Mouse (Mus musculus) lung, postnatal 0 days (tissue): ENCODE results near the gene Gpatch8. TPM values are rescaled to one million over a fixed set of nuclear protein-coding genes. Genes with fewer than 3 reads are reported as not detected.
A peak's percentile ranks its signal among the peaks of the same experiment; 100 is the strongest.

Experiments used
- ATAC-seq: fragments of 200-750 bp; cut with Nextera tagmentation; 2 replicates; pipeline ENCODE4 v1.8.0; 2017; ENCODE audit warnings: moderate library complexity
- DNase-seq: peaks from one replicate; pipeline ENCODE4 v3.0.0-alpha.2; 2016; ENCODE audit warnings: low spot score
- H3K27ac ChIP-seq: fragments of 300-500 bp; sonication (generic); 2 replicates; pipeline ENCODE4 v1.5.1; 2014; ENCODE audit warnings: antibody characterized with exemption, mild to moderate bottlenecking, low read length, mixed read lengths
- H3K27me3 ChIP-seq: fragments of 300-500 bp; sonication (generic); replicated peaks from 2 replicates; pipeline ENCODE4 v1.6.1; 2014; ENCODE audit warnings: low read length, mixed read lengths; ENCODE audit not compliant: insufficient read depth
- H3K36me3 ChIP-seq: fragments of 300-500 bp; sonication (generic); 2 replicates; pipeline ENCODE4 v1.6.1; 2014; ENCODE audit warnings: low read length, mixed read lengths; ENCODE audit not compliant: insufficient read depth
- H3K4me1 ChIP-seq: fragments of 300-500 bp; sonication (generic); 2 replicates; pipeline ENCODE4 v1.6.1; 2014; ENCODE audit warnings: antibody characterized with exemption, low read depth, low read length, mixed read lengths; ENCODE audit not compliant: insufficient read depth
- H3K4me2 ChIP-seq: fragments of 300-500 bp; sonication (generic); replicated peaks from 2 replicates; pipeline ENCODE4 v1.6.1; 2014; ENCODE audit warnings: low read depth, mild to moderate bottlenecking, low read length, moderate library complexity, mixed read lengths
- H3K4me3 ChIP-seq: fragments of 300-500 bp; sonication (generic); 2 replicates; pipeline ENCODE4 v1.5.1; 2014; ENCODE audit warnings: low read depth, low read length
- H3K9ac ChIP-seq: fragments of 300-500 bp; sonication (generic); replicated peaks from 2 replicates; pipeline ENCODE4 v1.6.1; 2014; ENCODE audit warnings: low read depth, mild to moderate bottlenecking
- H3K9me3 ChIP-seq: fragments of 300-500 bp; sonication (generic); 2 replicates; pipeline ENCODE4 v1.6.1; 2016; ENCODE audit warnings: low read length, mixed read lengths
- CTCF ChIP-seq: IDR thresholded peaks from 2 replicates; pipeline ENCODE4 v1.5.1; 2016; ENCODE audit warnings: antibody characterized with exemption, mild to moderate bottlenecking
- EP300 ChIP-seq: IDR thresholded peaks from 2 replicates; pipeline ENCODE4 v1.6.1; 2016; ENCODE audit warnings: antibody characterized with exemption, mild to moderate bottlenecking, control low read depth
- WGBS: fragments of 180-500 bp; shearing (Covaris S2); extraction: QIAGEN DNeasy Blood & Tissue Kit; methylation state at CpG from one replicate; pipeline ENCODE4 v1.1.7; 2014; 5-methylcytosine and 5-hydroxymethylcytosine counted together
- polyA plus RNA-seq: library from polyadenylated mRNA; unstranded; fragments of >200 nt; fragmentation: Nextera tagmentation; extraction: Ambion mirVana; gene quantifications from 2 replicates; pipeline ENCODE4 v1.2.1, GENCODE M21; 2015

Gpatch8 gene
- polyA plus RNA-seq, 1 experiment from 2014 or later: 25.3 TPM

- H3K27ac ChIP-seq: no peak overlapping the region
- H3K9me3 ChIP-seq: no peaks in the 10 kb centered on the region
- peak overlapping the region; percentile 51 for H3K4me3 ChIP-seq
- H3K4me1 ChIP-seq: 0 out of 2 replicates have a peak, but pooled peaks cover 3% of the 10 kb centered on the region
- H3K4me2 ChIP-seq: peak overlapping the region; percentile 98
- no peaks in the 10 kb centered on the region for H3K27me3 ChIP-seq
- peak; percentile 66 for ATAC-seq
- WGBS: 25% methylated on average over 68 of the region's 87 CpGs
- peak; percentile 68 for TF ChIP-seq CTCF
- TF ChIP-seq EP300: no peak
- H3K36me3 ChIP-seq: peaks cover 19% of the 10 kb centered on the region
- peak; percentile 81 for DNase-seq
- peak overlapping the region; percentile 6 for H3K9ac ChIP-seq
Measured at GRCm38 (mm10) chr11:102437120-102438061, 118.8 kb downstream of the Gpatch8 start.

GRCm38 (mm10) chr11:102436471-102436790, 119.8 kb downstream of the Gpatch8 start:
- Histone ChIP-seq H3K36me3 (peaks cover 19% of the 10 kb centered on the region), H3K4me3 (no peak overlapping the region), H3K27me3 (no peaks in the 10 kb centered on the region), H3K9ac (no peak overlapping the region), H3K9me3 (no peaks in the 10 kb centered on the region), H3K4me1 (peaks cover 9% of the 10 kb centered on the region; the same call in 1 of the 2 replicates), H3K27ac (no peak overlapping the region), H3K4me2 (no peak overlapping the region)
- no peak for ATAC-seq
- 83% methylated on average over 10 of the region's 10 CpGs for WGBS
- TF ChIP-seq EP300 (no peak), CTCF (no peak)
- no peak for DNase-seq

- DNase-seq (no peak), ATAC-seq (no peak)
- no peak for TF ChIP-seq EP300
- no peak for TF ChIP-seq CTCF
- WGBS: 88% methylated on average over 16 of the region's 18 CpGs
- H3K4me1 ChIP-seq: peaks cover 12% of the 10 kb centered on the region; the same call in 1 of the 2 replicates
- peaks cover 15% of the 10 kb centered on the region; the same call in 1 of the 2 replicates for H3K36me3 ChIP-seq
- no peak overlapping the region for H3K27ac ChIP-seq
- no peak overlapping the region for H3K9ac ChIP-seq
- no peaks in the 10 kb centered on the region for H3K27me3 ChIP-seq
- H3K4me2 ChIP-seq: no peak overlapping the region
- H3K4me3 ChIP-seq: no peak overlapping the region
- H3K9me3 ChIP-seq: no peaks in the 10 kb centered on the region
Measured at GRCm38 (mm10) chr11:102435754-102436470, 120.3 kb downstream of the Gpatch8 start.

- Histone ChIP-seq H3K4me1 (peaks cover 12% of the 10 kb centered on the region; the same call in 1 of the 2 replicates), H3K27me3 (no peaks in the 10 kb centered on the region), H3K9ac (no peak overlapping the region), H3K36me3 (peaks cover 15% of the 10 kb centered on the region; the same call in 1 of the 2 replicates), H3K4me3 (no peak overlapping the region), H3K27ac (no peak overlapping the region), H3K9me3 (no peaks in the 10 kb centered on the region), H3K4me2 (no peak overlapping the region)
- TF ChIP-seq CTCF (no peak), EP300 (no peak)
- no peak for DNase-seq
- ATAC-seq: no peak
- 95% methylated on average over 11 of the region's 11 CpGs for WGBS
Measured at GRCm38 (mm10) chr11:102434816-102435705, 121.1 kb downstream of the Gpatch8 start.

- peaks cover 12% of the 10 kb centered on the region; the same call in 1 of the 2 replicates for H3K4me1 ChIP-seq
Measured at GRCm38 (mm10) chr11:102434406-102434805, 121.8 kb downstream of the Gpatch8 start.

More at GRCm38 (mm10) chr11:102434406-102434805, 121.8 kb downstream of the Gpatch8 start:
- peak; percentile 93 for DNase-seq
- ATAC-seq: peak; percentile 39
- 11% methylated on average over 7 of the region's 7 CpGs for WGBS
- TF ChIP-seq EP300 (no peak), CTCF (peak; percentile 94)
- H3K27ac ChIP-seq: no peak overlapping the region
- no peaks in the 10 kb centered on the region for H3K9me3 ChIP-seq
- no peak overlapping the region for H3K4me3 ChIP-seq
- no peak overlapping the region for H3K4me2 ChIP-seq
- H3K27me3 ChIP-seq: no peaks in the 10 kb centered on the region
- H3K36me3 ChIP-seq: peaks cover 15% of the 10 kb centered on the region; the same call in 1 of the 2 replicates
- H3K9ac ChIP-seq: no peak overlapping the region
